Mouse (Mus musculus) left cerebral cortex, adult 8-10 months (tissue): ENCODE measurements around the gene Tacc3. TPM values are rescaled to one million over a fixed set of nuclear protein-coding genes. Genes with fewer than 3 reads are reported as not detected.

ENCODE experiments used
- DNase-seq, 2 experiments: peaks; one replicate each; pipeline ENCODE4 v3.0.0; 2022; ENCODE audit warnings: low spot score in 2 of 2
- total RNA-seq, 4 experiments: library from RNA; stranded (reverse); gene quantifications; 2 replicates each; pipeline ENCODE4 v1.2.4; 2022

Gene Tacc3
- total RNA-seq, 4 experiments from 2014 or later = 5.3 to 7.5 (median 6.9) TPM

GRCm38 (mm10) chr5:33694461-33694847 lies 36.5 kb downstream of the Tacc3 start:
- no peak for DNase-seq

- peak in 1 of 2 experiments; percentile 55 for DNase-seq
Measured at GRCm38 (mm10) chr5:33694848-33695717, 37.2 kb downstream of the Tacc3 start.

- DNase-seq = no peak
Measured at GRCm38 (mm10) chr5:33695718-33696121, 37.8 kb downstream of the Tacc3 start.

GRCm38 (mm10) chr5:33696430-33696829 lies 38.5 kb downstream of the Tacc3 start:
- no peak for DNase-seq

- no peak for DNase-seq
Measured at GRCm38 (mm10) chr5:33697534-33697933, 39.6 kb downstream of the Tacc3 start.

- peak in 1 of 2 experiments; percentile 74 for DNase-seq
Measured at GRCm38 (mm10) chr5:33697947-33698512, 40.1 kb downstream of the Tacc3 start.

- no peak for DNase-seq
Measured at GRCm38 (mm10) chr5:33698669-33699068, 40.7 kb downstream of the Tacc3 start.

- no peak for DNase-seq
Measured at GRCm38 (mm10) chr5:33700010-33700409, 42.1 kb downstream of the Tacc3 start.

- no peak for DNase-seq
Measured at GRCm38 (mm10) chr5:33701832-33702231, 43.9 kb downstream of the Tacc3 start.

- DNase-seq = no peak
Measured at GRCm38 (mm10) chr5:33703999-33704398, 46.1 kb downstream of the Tacc3 start.

GRCm38 (mm10) chr5:33704945-33705611 lies 47.1 kb downstream of the Tacc3 start:
- DNase-seq = peak in 1 of 2 experiments; percentile 73

- DNase-seq = no peak
Measured at GRCm38 (mm10) chr5:33705612-33706349, 47.9 kb downstream of the Tacc3 start.

- DNase-seq = no peak
Measured at GRCm38 (mm10) chr5:33706350-33706629, 48.4 kb downstream of the Tacc3 start.

- no peak for DNase-seq
Measured at GRCm38 (mm10) chr5:33707163-33707562, 49.2 kb downstream of the Tacc3 start.

GRCm38 (mm10) chr5:33709037-33709436 lies 51.1 kb downstream of the Tacc3 start:
- DNase-seq = no peak

GRCm38 (mm10) chr5:33712550-33712949 lies 54.6 kb downstream of the Tacc3 start:
- DNase-seq = no peak

GRCm38 (mm10) chr5:33715182-33715581 lies 57.3 kb downstream of the Tacc3 start:
- no peak for DNase-seq

- DNase-seq = no peak
Measured at GRCm38 (mm10) chr5:33716467-33716866, 58.5 kb downstream of the Tacc3 start.

- DNase-seq = no peak
Measured at GRCm38 (mm10) chr5:33718460-33718859, 60.5 kb downstream of the Tacc3 start.

GRCm38 (mm10) chr5:33720852-33721490 lies 63.0 kb downstream of the Tacc3 start:
- no peak for DNase-seq

- no peak for DNase-seq
Measured at GRCm38 (mm10) chr5:33721541-33722265, 63.8 kb downstream of the Tacc3 start, which contains the start of gene Fgfr3. Gene Fgfr3 (plus strand): TSS chr5:33721674.
